Mouse (Mus musculus) liver, embryonic 11.5 days (tissue): ENCODE data around the gene Olfr1406. TPM values are rescaled to one million over a fixed set of nuclear protein-coding genes. Genes with fewer than 3 reads are reported as not detected.
"Not testable (repeated sequence)": the region's sequence is repeated elsewhere in the genome, so short reads cannot be mapped to it uniquely, and the experiment has no call there.

Experiments used
- ATAC-seq: fragments of 200-750 bp; cut with Nextera tagmentation; replicated peaks from 2 replicates; pipeline ENCODE4 v1.8.0; 2017; ENCODE audit warnings: moderate number of reproducible peaks, mild to moderate bottlenecking, moderate TSS enrichment, moderate library complexity; ENCODE audit not compliant: low FRiP score
- DNase-seq: peaks from one replicate; pipeline ENCODE4 v3.0.0-alpha.2; 2017; ENCODE audit warnings: low spot score
- H3K27ac ChIP-seq: fragments of 300-500 bp; sonication (generic); 2 replicates; pipeline ENCODE4 v1.5.1; 2014; ENCODE audit warnings: mild to moderate bottlenecking, low read depth, low read length, control low read depth
- H3K27me3 ChIP-seq: fragments of 300-500 bp; sonication (generic); replicated peaks from 2 replicates; pipeline ENCODE4 v1.6.1; 2014; ENCODE audit warnings: low read length, mixed read lengths; ENCODE audit not compliant: control insufficient read depth, insufficient read depth
- H3K36me3 ChIP-seq: fragments of 300-500 bp; sonication (generic); 2 replicates; pipeline ENCODE4 v1.6.1; 2014; ENCODE audit warnings: mild to moderate bottlenecking, low read length, moderate library complexity, mixed read lengths; ENCODE audit not compliant: control insufficient read depth, insufficient read depth
- H3K4me1 ChIP-seq: fragments of 300-500 bp; sonication (generic); replicated peaks from 2 replicates; pipeline ENCODE4 v1.6.1; 2014; ENCODE audit warnings: low read length, mixed read lengths; ENCODE audit not compliant: control insufficient read depth, insufficient read depth
- H3K4me2 ChIP-seq: fragments of 300-500 bp; sonication (generic); 2 replicates; pipeline ENCODE4 v1.6.1; 2014; ENCODE audit warnings: mild to moderate bottlenecking, control low read depth, moderate library complexity
- H3K4me3 ChIP-seq: fragments of 300-500 bp; sonication (generic); 2 replicates; pipeline ENCODE4 v1.5.1; 2014; ENCODE audit warnings: low read depth, low read length, control low read depth
- H3K9ac ChIP-seq: fragments of 300-500 bp; sonication (generic); 2 replicates; pipeline ENCODE4 v1.6.1; 2014; ENCODE audit warnings: low read depth, low read length, control low read depth
- H3K9me3 ChIP-seq: fragments of 300-500 bp; sonication (generic); 2 replicates; pipeline ENCODE4 v1.6.1; 2016; ENCODE audit warnings: low read length, inconsistent platforms, mixed read lengths; ENCODE audit not compliant: control insufficient read depth
- WGBS: fragments of 180-500 bp; shearing (Covaris S2); extraction: QIAGEN DNeasy Blood & Tissue Kit; methylation state at CpG from one replicate; pipeline ENCODE4 v1.1.7; 2014; 5-methylcytosine and 5-hydroxymethylcytosine counted together
- polyA plus RNA-seq: library from polyadenylated mRNA; unstranded; fragments of >200 nt; fragmentation: Nextera tagmentation; extraction: Ambion mirVana; gene quantifications from 2 replicates; pipeline ENCODE4 v1.2.1, GENCODE M21; 2014

Gene Olfr1406
- polyA plus RNA-seq = not detected in 2 replicates

GRCm38 (mm10) chr1:173190540-173190939 lies at the start of gene Olfr1406:
Gene Olfr1406, minus strand, starts transcription at chr1:173190640.
- DNase-seq = no peak
- H3K4me3 ChIP-seq = no peak within 1 kb of the TSS
- H3K4me2 ChIP-seq = no peak within 1 kb of the TSS
- H3K27me3 ChIP-seq = no peaks in the 10 kb centered on the region
- no peak within 1 kb of the TSS for H3K27ac ChIP-seq
- no peak within 1 kb of the TSS for H3K9ac ChIP-seq
- ATAC-seq = no peak
- H3K9me3 ChIP-seq = no peaks in the 10 kb centered on the region
- no peaks in the 10 kb centered on the region for H3K36me3 ChIP-seq
- WGBS = 53% methylated on average over 3 of the region's 3 CpGs
- H3K4me1 ChIP-seq = no peaks in the 10 kb centered on the region

GRCm38 (mm10) chr1:173237004-173237403 lies 46.6 kb upstream of the Olfr1406 start:
- ATAC-seq, H3K36me3 ChIP-seq, H3K9ac ChIP-seq, H3K4me3 ChIP-seq, DNase-seq, H3K27ac ChIP-seq, H3K9me3 ChIP-seq, H3K27me3 ChIP-seq, H3K4me2 ChIP-seq, H3K4me1 ChIP-seq: not testable (repeated sequence)
- WGBS = 82% methylated on average over 1 of the region's 1 CpGs

- Histone ChIP-seq H3K27ac (no peak within 1 kb of the TSS), H3K36me3 (no peaks in the 10 kb centered on the region), H3K4me3 (no peak within 1 kb of the TSS), H3K9ac (no peak within 1 kb of the TSS), H3K4me1 (no peaks in the 10 kb centered on the region), H3K27me3 (no peaks in the 10 kb centered on the region), H3K9me3 (no peaks in the 10 kb centered on the region), H3K4me2 (no peak within 1 kb of the TSS)
- WGBS = 41% methylated on average over 2 of the region's 2 CpGs
- DNase-seq (no peak), ATAC-seq (no peak)
Measured at GRCm38 (mm10) chr1:173227081-173227480, 36.6 kb upstream of the Olfr1406 start, which contains the start of gene Fcer1a. Gene Fcer1a, minus strand, starts transcription at chr1:173227214.

GRCm38 (mm10) chr1:173216481-173216880 lies 26.0 kb upstream of the Olfr1406 start:
- no peaks in the 10 kb centered on the region for H3K27me3 ChIP-seq
- ATAC-seq = no peak
- no peak for DNase-seq
- H3K36me3 ChIP-seq = no peaks in the 10 kb centered on the region
- WGBS = 83% methylated on average over 3 of the region's 3 CpGs
- no peak overlapping the region for H3K4me2 ChIP-seq
- H3K9ac ChIP-seq = no peak overlapping the region
- no peak overlapping the region for H3K4me3 ChIP-seq
- no peak overlapping the region for H3K27ac ChIP-seq
- no peaks in the 10 kb centered on the region for H3K9me3 ChIP-seq
- H3K4me1 ChIP-seq = no peaks in the 10 kb centered on the region

GRCm38 (mm10) chr1:173212092-173212491 lies 21.7 kb upstream of the Olfr1406 start, which contains the start of gene Olfr1404:
Gene Olfr1404, plus strand, starts transcription at chr1:173212392.
- Histone ChIP-seq H3K4me2 (no peak within 1 kb of the TSS), H3K4me3 (no peak within 1 kb of the TSS), H3K9ac (no peak within 1 kb of the TSS), H3K36me3 (no peaks in the 10 kb centered on the region), H3K27me3 (no peaks in the 10 kb centered on the region), H3K27ac (no peak within 1 kb of the TSS), H3K9me3 (no peaks in the 10 kb centered on the region), H3K4me1 (no peaks in the 10 kb centered on the region)
- ATAC-seq (no peak), DNase-seq (no peak)
- WGBS = 68% methylated on average over 5 of the region's 5 CpGs

- Histone ChIP-seq H3K4me3 (no peak within 1 kb of the TSS), H3K9ac (no peak within 1 kb of the TSS), H3K27me3 (no peaks in the 10 kb centered on the region), H3K4me2 (no peak within 1 kb of the TSS), H3K9me3 (no peaks in the 10 kb centered on the region), H3K4me1 (no peaks in the 10 kb centered on the region), H3K36me3 (no peaks in the 10 kb centered on the region), H3K27ac (no peak within 1 kb of the TSS)
- DNase-seq = no peak
- 75% methylated on average over 5 of the region's 5 CpGs for WGBS
- no peak for ATAC-seq
Measured at GRCm38 (mm10) chr1:173197508-173197907, 7.1 kb upstream of the Olfr1406 start, which contains the start of gene Olfr218. Gene Olfr218, plus strand, starts transcription at chr1:173197808.

GRCm38 (mm10) chr1:173196359-173196758 lies 5.9 kb upstream of the Olfr1406 start:
- ATAC-seq = no peak
- no peaks in the 10 kb centered on the region for H3K9me3 ChIP-seq
- no peaks in the 10 kb centered on the region for H3K36me3 ChIP-seq
- H3K4me2 ChIP-seq = no peak overlapping the region
- no peak overlapping the region for H3K4me3 ChIP-seq
- H3K27ac ChIP-seq = no peak overlapping the region
- no peaks in the 10 kb centered on the region for H3K4me1 ChIP-seq
- no peaks in the 10 kb centered on the region for H3K27me3 ChIP-seq
- no peak overlapping the region for H3K9ac ChIP-seq
- no peak for DNase-seq
- WGBS = 64% methylated on average over 2 of the region's 2 CpGs

GRCm38 (mm10) chr1:173192059-173192458 lies 1.6 kb upstream of the Olfr1406 start:
- Histone ChIP-seq H3K36me3 (no peaks in the 10 kb centered on the region), H3K4me3 (no peak overlapping the region), H3K27me3 (no peaks in the 10 kb centered on the region), H3K4me2 (no peak overlapping the region), H3K4me1 (no peaks in the 10 kb centered on the region), H3K9ac (no peak overlapping the region), H3K9me3 (no peaks in the 10 kb centered on the region), H3K27ac (no peak overlapping the region)
- WGBS = 39% methylated on average over 3 of the region's 3 CpGs
- DNase-seq = no peak
- no peak for ATAC-seq

GRCm38 (mm10) chr1:173174154-173174842 lies 16.1 kb downstream of the Olfr1406 start:
- Histone ChIP-seq H3K4me2 (no peak overlapping the region), H3K9ac (no peak overlapping the region), H3K36me3 (no peaks in the 10 kb centered on the region), H3K4me3 (no peak overlapping the region), H3K4me1 (no peaks in the 10 kb centered on the region), H3K27ac (no peak overlapping the region), H3K27me3 (no peaks in the 10 kb centered on the region), H3K9me3 (no peaks in the 10 kb centered on the region)
- no peak for DNase-seq
- ATAC-seq = no peak
